ENCODE assay signal across 14 mouse cellular contexts in the genomic region with DNA sequence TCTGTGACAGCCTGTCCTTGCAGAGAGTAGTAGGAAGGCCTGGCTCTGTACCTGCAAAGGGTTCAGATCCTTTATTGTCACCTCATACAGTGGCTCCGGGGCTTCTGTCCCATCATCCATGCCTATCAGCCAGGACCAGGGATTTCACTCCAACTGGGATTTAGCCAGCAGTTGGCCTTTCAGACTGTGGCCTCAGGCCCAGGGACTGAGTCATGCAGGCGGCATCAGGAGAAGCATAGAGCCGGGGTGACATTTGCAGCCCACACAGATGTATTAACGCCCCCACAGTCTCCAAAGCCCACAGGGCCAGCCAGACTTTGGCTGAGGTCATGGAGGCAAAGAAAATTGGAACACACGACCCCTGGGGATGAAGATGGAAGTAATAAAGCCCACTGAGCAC.
A peak's percentile ranks its signal among the peaks of the same experiment; 100 is the strongest.
DNase-seq lines count a peak whose midpoint lies in the region; ATAC-seq and TF ChIP-seq lines count a peak whose summit lies in the region.
"Had no signal": no experiment of that assay in that cellular context is flagged by ENCODE, and none has a peak within 500 bp of the region (broad histone marks: within the 10 kb centered on the region; RNA-seq: fewer than 3 reads in every experiment).

No protein-coding gene starts in this region.

- no peaks in the 10 kb centered on the region for H3K4me1 ChIP-seq in liver, embryonic 11.5 days (replicated peaks; ENCODE audit: control insufficient read depth, insufficient read depth, low read length)
- H3K4me1 ChIP-seq in embryonic facial prominence, embryonic 10.5 days = no peaks in the 10 kb centered on the region
- no peaks in the 10 kb centered on the region for H3K4me1 ChIP-seq in lung, postnatal 0 days (ENCODE audit: insufficient read depth, low read depth, low read length)
- H3K4me1 ChIP-seq: forebrain, embryonic 10.5 days; limb, embryonic 15.5 days had no signal

- no peaks in the 10 kb centered on the region for H3K9me3 ChIP-seq in liver, embryonic 11.5 days (ENCODE audit: control insufficient read depth, low read length)
- H3K9me3 ChIP-seq in embryonic facial prominence, embryonic 10.5 days = no peaks in the 10 kb centered on the region
- no peaks in the 10 kb centered on the region for H3K9me3 ChIP-seq in lung, postnatal 0 days (ENCODE audit: low read length)
- H3K9me3 ChIP-seq: limb, embryonic 15.5 days had no signal

- DNase-seq in cerebellum, adult 18-20 months = peak; percentile 12 to 26
- DNase-seq in liver, embryonic 11.5 days (ENCODE audit: low spot score) = peak; percentile 7
- no peak for DNase-seq in liver
- peak; percentile 52 for DNase-seq in brain, adult 2 months (ENCODE audit: low read depth, low spot score)
- peak; percentile 2 for DNase-seq in embryonic facial prominence, embryonic 10.5 days (ENCODE audit: low spot score)
- no peak for DNase-seq in lung, postnatal 0 days (ENCODE audit: low spot score)
- DNase-seq in ovary, adult 18-20 months (ENCODE audit: low spot score) = no peak
- DNase-seq: kidney, adult 9 months; lung, embryonic 14.5 days; thymus, adult 18-20 months had no signal

- H3K4me2 ChIP-seq in liver, embryonic 11.5 days = no peak overlapping the region
- H3K4me2 ChIP-seq in lung, postnatal 0 days (replicated peaks; ENCODE audit: low read depth, low read length) = no peak overlapping the region
- H3K4me2 ChIP-seq: limb, embryonic 15.5 days; lung, embryonic 14.5 days had no signal

- TF ChIP-seq EP300 in lung, postnatal 0 days (IDR thresholded peaks at IDR 0.05) = no peak

- no peak overlapping the region for H3K27ac ChIP-seq in liver, embryonic 11.5 days (ENCODE audit: low read depth, low read length)
- no peak overlapping the region for H3K27ac ChIP-seq in embryonic facial prominence, embryonic 10.5 days (replicated peaks)
- H3K27ac ChIP-seq in lung, postnatal 0 days (ENCODE audit: low read length) = no peak overlapping the region
- H3K27ac ChIP-seq: forebrain, embryonic 10.5 days; limb, embryonic 15.5 days had no signal

- no peak overlapping the region for H3K4me3 ChIP-seq in liver, embryonic 11.5 days (ENCODE audit: low read depth, low read length)
- H3K4me3 ChIP-seq in embryonic facial prominence, embryonic 10.5 days = no peak overlapping the region
- H3K4me3 ChIP-seq in lung, postnatal 0 days (ENCODE audit: low read depth, low read length) = no peak overlapping the region
- H3K4me3 ChIP-seq: forebrain, embryonic 10.5 days; limb, embryonic 15.5 days had no signal

- no peak overlapping the region for H3K9ac ChIP-seq in liver, embryonic 11.5 days (ENCODE audit: low read depth, low read length)
- H3K9ac ChIP-seq in lung, postnatal 0 days (replicated peaks; ENCODE audit: low read depth) = no peak overlapping the region
- H3K9ac ChIP-seq: limb, embryonic 15.5 days; lung, embryonic 14.5 days had no signal

- ATAC-seq in cerebellum, adult (ENCODE audit: insufficient number of reproducible peaks, low FRiP score, low TSS enrichment) = no peak
- no peak for ATAC-seq in liver, embryonic 11.5 days (replicated peaks; ENCODE audit: low FRiP score)
- ATAC-seq in lung, postnatal 0 days = no peak

- no peaks in the 10 kb centered on the region for H3K27me3 ChIP-seq in liver, embryonic 11.5 days (replicated peaks; ENCODE audit: control insufficient read depth, insufficient read depth, low read length)
- H3K27me3 ChIP-seq in embryonic facial prominence, embryonic 10.5 days (replicated peaks; ENCODE audit: low read depth, poor library complexity, severe bottlenecking) = no peaks in the 10 kb centered on the region
- H3K27me3 ChIP-seq in lung, postnatal 0 days (replicated peaks; ENCODE audit: insufficient read depth, low read length) = no peaks in the 10 kb centered on the region
- H3K27me3 ChIP-seq: CH12.LX; limb, embryonic 15.5 days had no signal

- TF ChIP-seq CTCF in lung, postnatal 0 days (IDR thresholded peaks at IDR 0.05) = no peak

- no peaks in the 10 kb centered on the region for H3K36me3 ChIP-seq in liver, embryonic 11.5 days (ENCODE audit: control insufficient read depth, insufficient read depth, low read length)
- no peaks in the 10 kb centered on the region for H3K36me3 ChIP-seq in embryonic facial prominence, embryonic 10.5 days (replicated peaks)
- no peaks in the 10 kb centered on the region for H3K36me3 ChIP-seq in lung, postnatal 0 days (ENCODE audit: insufficient read depth, low read length)
- H3K36me3 ChIP-seq: forebrain, embryonic 10.5 days; limb, embryonic 15.5 days had no signal

- WGBS in liver, embryonic 11.5 days = 84% methylated on average over 5 of the region's 5 CpGs
- 76% methylated on average over 5 of the region's 5 CpGs for WGBS in embryonic facial prominence, embryonic 10.5 days
- 73% methylated on average over 5 of the region's 5 CpGs for WGBS in lung, postnatal 0 days

Comparison
In these comparisons a context has a peak if more than half of its experiments do, and no peak if none do; other contexts are left out.
1. DNase-seq: peak in cerebellum, adult 18-20 months (2 of 2), liver, embryonic 11.5 days (single experiment), brain, adult 2 months (single experiment) and embryonic facial prominence, embryonic 10.5 days (single experiment); none in liver (single experiment), lung, postnatal 0 days (single experiment) and ovary, adult 18-20 months (single experiment).